Mouse (Mus musculus): ENCODE measurements around the gene Olfr1209.

The Olfr1209 gene

GRCm38 (mm10) chr2:88915057-88915456 lies at the start of gene Olfr1209:
Gene Olfr1209, minus strand, starts transcription at chr2:88915157.
- DNase-seq: no peak

GRCm38 (mm10) chr2:88953669-88954068 lies 38.7 kb upstream of the Olfr1209 start, which contains the start of gene Olfr1212:
Gene Olfr1212, plus strand, starts transcription at chr2:88953969.
- no peak for DNase-seq

- no peak for DNase-seq
Measured at GRCm38 (mm10) chr2:88938011-88938410, 23.1 kb upstream of the Olfr1209 start, which contains the start of gene Olfr1211. Gene Olfr1211, minus strand, starts transcription at chr2:88938111.

- no peak for DNase-seq
Measured at GRCm38 (mm10) chr2:88902211-88902610, 12.7 kb downstream of the Olfr1209 start, which contains the start of gene Olfr1208. Gene Olfr1208, minus strand, starts transcription at chr2:88902311.

- DNase-seq: no peak
Measured at GRCm38 (mm10) chr2:88862931-88863330, 52.0 kb downstream of the Olfr1209 start, which contains the start of gene Olfr1206. Gene Olfr1206, plus strand, starts transcription at chr2:88863231.

Data from thymus, postnatal 25 days (tissue).